Mouse (Mus musculus) adipose tissue, adult 10 weeks (tissue): ENCODE data around the gene Rai1. TPM values are rescaled to one million over a fixed set of nuclear protein-coding genes. Genes with fewer than 3 reads are reported as not detected.

ENCODE experiments used
- polyA plus RNA-seq: library from polyadenylated mRNA; stranded (reverse); fragments of 350-450 nt; fragmentation: Illumina TruSeq; extraction: RNeasy Lipid Tissue Mini Kit (QIAGEN cat#74804); gene quantifications from one replicate; pipeline ENCODE4 v1.2.3, GENCODE M21; 2014; ENCODE audit warnings: low read depth, low replicate concordance

Rai1 gene
- 28.5 TPM for polyA plus RNA-seq

GRCm38 (mm10) chr11:60104810-60105592 is at the start of gene Rai1:
Gene Rai1 (plus strand): TSS chr11:60105013.

GRCm38 (mm10) chr11:60222469-60223236 is 117.8 kb downstream of the Rai1 start, which contains the start of gene Srebf1:
Gene Srebf1 (minus strand): TSS chr11:60222581.

Other genes with a start within 250 kb of the Rai1 start
- 35.9 TPM for gene Med9, start 156.8 kb upstream of the Rai1 start, polyA plus RNA-seq
- gene Rasd1, start 140.1 kb upstream of the Rai1 start, polyA plus RNA-seq, result 137 TPM
- 126 TPM for gene Pemt, start 58.5 kb upstream of the Rai1 start, polyA plus RNA-seq
- gene Srebf1, start 117.6 kb downstream of the Rai1 start, polyA plus RNA-seq, result 180 TPM
- gene Tom1l2, start 247.9 kb downstream of the Rai1 start, polyA plus RNA-seq, result 54.7 TPM
- gene Drc3, start 248.3 kb downstream of the Rai1 start, polyA plus RNA-seq, result 8.1 TPM